ENCODE assay signal across 9 mouse cellular contexts in genomic region chr2:148442172-148442571, GRCm38 (mm10). TPM values are rescaled to one million over a fixed set of nuclear protein-coding genes. Genes with fewer than 3 reads are reported as not detected.
DNase-seq lines count a peak whose midpoint lies in the region; ATAC-seq lines count a peak whose summit lies in the region.
"Had no signal": no experiment of that assay in that cellular context is flagged by ENCODE, and none has a peak within 500 bp of the region (broad histone marks: within the 10 kb centered on the region; RNA-seq: fewer than 3 reads in every experiment).

No protein-coding gene starts in this region.

- H3K9me3 ChIP-seq in kidney, embryonic 15.5 days (replicated peaks): no peaks in the 10 kb centered on the region
- H3K9me3 ChIP-seq in intestine, embryonic 15.5 days: no peaks in the 10 kb centered on the region

- H3K27me3 ChIP-seq in kidney, embryonic 15.5 days: no peaks in the 10 kb centered on the region
- H3K27me3 ChIP-seq in intestine, embryonic 15.5 days (replicated peaks): no peaks in the 10 kb centered on the region
- H3K27me3 ChIP-seq: Patski had no signal

- H3K9ac ChIP-seq in kidney, embryonic 15.5 days: no peak overlapping the region
- no peak overlapping the region for H3K9ac ChIP-seq in intestine, embryonic 15.5 days

- WGBS in kidney, embryonic 15.5 days: 73% methylated on average over 4 of the region's 4 CpGs
- WGBS in intestine, embryonic 15.5 days: 86% methylated on average over 4 of the region's 4 CpGs
- 5% methylated on average over 4 of the region's 4 CpGs for WGBS in macrophage (ENCODE audit: missing documents)

- peaks cover 74% of the 10 kb centered on the region for H3K79me2 ChIP-seq in macrophage (ENCODE audit: inconsistent target)

- peaks cover 8% of the 10 kb centered on the region for H3K4me1 ChIP-seq in kidney, embryonic 15.5 days
- no peaks in the 10 kb centered on the region for H3K4me1 ChIP-seq in intestine, embryonic 15.5 days (replicated peaks)

- H3K36me3 ChIP-seq in kidney, embryonic 15.5 days: no peaks in the 10 kb centered on the region
- no peaks in the 10 kb centered on the region for H3K36me3 ChIP-seq in intestine, embryonic 15.5 days
- H3K36me3 ChIP-seq in macrophage (ENCODE audit: inconsistent target): peaks cover 10% of the 10 kb centered on the region; the same call in 1 of the 2 replicates

- H3K27ac ChIP-seq in kidney, embryonic 15.5 days: peak overlapping the region; percentile 76; the same call in 1 of the 2 replicates
- H3K27ac ChIP-seq in intestine, embryonic 15.5 days: no peak overlapping the region; the same call in 1 of the 2 replicates
- H3K27ac ChIP-seq in macrophage: peak overlapping the region; percentile 98

- no peak for DNase-seq in kidney, postnatal 14 days
- DNase-seq in gastrocnemius, adult 8-10 months (ENCODE audit: low spot score in 2 of 2): no peak
- no peak for DNase-seq in frontal cortex, postnatal 25 days (ENCODE audit: low spot score in 2 of 2)

- no peak for ATAC-seq in kidney, embryonic 15.5 days (replicated peaks; ENCODE audit: low FRiP score)
- ATAC-seq in granulocyte monocyte progenitor cell, adult 5-6 weeks (replicated peaks; ENCODE audit: poor library complexity, severe bottlenecking): peak; percentile 0; the same call in 1 of the 2 replicates
- ATAC-seq in intestine, embryonic 15.5 days: no peak
- no peak; the same call in 1 of the 2 replicates for ATAC-seq in megakaryocyte-erythroid progenitor cell, adult 5-6 weeks (replicated peaks; ENCODE audit: low FRiP score, low TSS enrichment, poor library complexity, severe bottlenecking)
- ATAC-seq: Patski had no signal

- peak overlapping the region; percentile 36 for H3K4me3 ChIP-seq in kidney, embryonic 15.5 days (replicated peaks)
- H3K4me3 ChIP-seq in intestine, embryonic 15.5 days (replicated peaks): peak overlapping the region; percentile 19; the same call in 1 of the 2 replicates
- H3K4me3 ChIP-seq in macrophage (ENCODE audit: inconsistent target): peak overlapping the region; percentile 80

- H3K4me2 ChIP-seq in kidney, embryonic 15.5 days: peak overlapping the region; percentile 34
- peak overlapping the region; percentile 15 for H3K4me2 ChIP-seq in intestine, embryonic 15.5 days (replicated peaks)

RNA-seq across cellular contexts. Expression of gene Cd93, which starts 1.2 kb away (rescaled TPM):
- 16.3 and 17.1 TPM in 2 replicates for polyA plus RNA-seq in kidney, embryonic 15.5 days (2015; fragmentation: Nextera tagmentation; extraction: Ambion mirVana)
- 148 and 150 TPM in 2 replicates for total RNA-seq in granulocyte monocyte progenitor cell, adult 5-6 weeks (2014; fragmentation: Nextera tagmentation)
- 145 TPM in 2 replicates for total RNA-seq in granulocyte monocyte progenitor cell, adult 5-6 weeks (2017)
- polyA plus RNA-seq in intestine, embryonic 15.5 days (2015; fragmentation: Nextera tagmentation; extraction: Ambion mirVana): 9.5 and 10.3 TPM in 2 replicates
- 100 to 1,000 TPM in 15 of 26 experiments, 10 to 100 TPM in 11; 16.5 to 157 (median 107) TPM for total RNA-seq in macrophage (2018; cell fraction: chromatin; rRNA removed)
- total RNA-seq in macrophage (2018; cell fraction: cytosol; rRNA removed): 100 to 1,000 TPM; 154 to 389 (median 241) TPM
- total RNA-seq in macrophage (2018; cell fraction: nucleus; rRNA removed): 100 to 1,000 TPM in 25 of 26 experiments, 10 to 100 TPM in 1; 88.6 to 676 (median 368) TPM
- polyA plus RNA-seq in macrophage (2018): 156 to 277 TPM (median 258 TPM) in 3 replicates
- 4.0 and 7.3 TPM in 2 replicates for total RNA-seq in megakaryocyte-erythroid progenitor cell, adult 5-6 weeks (2014; fragmentation: Nextera tagmentation)
- 3.9 and 13.0 TPM in 2 replicates for total RNA-seq in megakaryocyte-erythroid progenitor cell, adult 5-6 weeks (2017)
- total RNA-seq in gastrocnemius, adult 8-10 months (2022): 10 to 100 TPM in 1 of 4 experiments, 1 to 10 TPM in 3; 7.4 to 12.5 (median 8.8) TPM

RNA-seq across cellular contexts. Expression of gene Thbd, which starts 34.2 kb away (rescaled TPM):
- 9.1 and 10.4 TPM in 2 replicates for polyA plus RNA-seq in kidney, embryonic 15.5 days (2015; fragmentation: Nextera tagmentation; extraction: Ambion mirVana)
- total RNA-seq in granulocyte monocyte progenitor cell, adult 5-6 weeks (2014; fragmentation: Nextera tagmentation): 9.7 and 14.6 TPM in 2 replicates
- total RNA-seq in granulocyte monocyte progenitor cell, adult 5-6 weeks (2017): 11.8 and 13.0 TPM in 2 replicates
- polyA plus RNA-seq in intestine, embryonic 15.5 days (2015; fragmentation: Nextera tagmentation; extraction: Ambion mirVana): 46.1 and 47.0 TPM in 2 replicates
- 10 to 100 TPM in 8 of 26 experiments, 1 to 10 TPM in 17, under 1 TPM in 1; 0.67 to 27.2 (median 6.1) TPM for total RNA-seq in macrophage (2018; cell fraction: chromatin; rRNA removed)
- total RNA-seq in macrophage (2018; cell fraction: cytosol; rRNA removed): 10 to 100 TPM in 7 of 26 experiments, 1 to 10 TPM in 19; 1.1 to 16.1 (median 4.2) TPM
- 10 to 100 TPM in 14 of 26 experiments, 1 to 10 TPM in 12; 3.6 to 35.6 (median 10.9) TPM for total RNA-seq in macrophage (2018; cell fraction: nucleus; rRNA removed)
- polyA plus RNA-seq in macrophage (2018): 3.9 to 10.3 TPM (median 4.0 TPM) in 3 replicates
- 0.52 and 3.5 TPM in 2 replicates for total RNA-seq in megakaryocyte-erythroid progenitor cell, adult 5-6 weeks (2014; fragmentation: Nextera tagmentation)
- total RNA-seq in megakaryocyte-erythroid progenitor cell, adult 5-6 weeks (2017): 1.7 and 1.8 TPM in 2 replicates
- total RNA-seq in gastrocnemius, adult 8-10 months (2022): 10 to 100 TPM in 3 of 4 experiments, 1 to 10 TPM in 1; 9.0 to 14.9 (median 10.6) TPM
- polyA plus RNA-seq: Patski had no signal

RNA-seq across cellular contexts. Expression of gene Sstr4, which starts 47.0 kb away (rescaled TPM):
- 0.25 and 0.30 TPM in 2 replicates for polyA plus RNA-seq in kidney, embryonic 15.5 days (2015; fragmentation: Nextera tagmentation; extraction: Ambion mirVana)
- not detected in 2 replicates for total RNA-seq in granulocyte monocyte progenitor cell, adult 5-6 weeks (2014; fragmentation: Nextera tagmentation)
- total RNA-seq in granulocyte monocyte progenitor cell, adult 5-6 weeks (2017): not detected in 2 replicates
- polyA plus RNA-seq in intestine, embryonic 15.5 days (2015; fragmentation: Nextera tagmentation; extraction: Ambion mirVana): 2.2 and 2.4 TPM in 2 replicates
- not detected for total RNA-seq in macrophage (2018; cell fraction: chromatin; rRNA removed)
- total RNA-seq in macrophage (2018; cell fraction: cytosol; rRNA removed): not detected
- total RNA-seq in macrophage (2018; cell fraction: nucleus; rRNA removed): not detected
- not detected in 3 replicates for polyA plus RNA-seq in macrophage (2018)
- not detected in 2 replicates for total RNA-seq in megakaryocyte-erythroid progenitor cell, adult 5-6 weeks (2014; fragmentation: Nextera tagmentation)
- total RNA-seq in megakaryocyte-erythroid progenitor cell, adult 5-6 weeks (2017): not detected in 2 replicates
- total RNA-seq in gastrocnemius, adult 8-10 months (2022): under 1 TPM in 2 of 4 experiments, not detected in 2; 0.22 to 0.27 TPM
- polyA plus RNA-seq: Patski had no signal

Comparison
In these comparisons a context has a peak if more than half of its experiments do, and no peak if none do; other contexts are left out.
1. H3K4me3 ChIP-seq: peak in every context shown above with its lines; median percentile 80 in macrophage; 36 in kidney, embryonic 15.5 days; 19 in intestine, embryonic 15.5 days.
2. RNA of gene Cd93, which starts 1.2 kb away (total RNA-seq): 145 to 150 TPM in granulocyte monocyte progenitor cell, adult 5-6 weeks; 7.4 to 12.5 TPM in gastrocnemius, adult 8-10 months and 3.9 to 13.0 TPM in megakaryocyte-erythroid progenitor cell, adult 5-6 weeks; every median in the first group is over 10 times any median in the second.